Mouse (Mus musculus) cerebellum, adult 9-10 months (tissue): ENCODE results near the gene Cpsf3.
A peak's percentile ranks its signal among the peaks of the same experiment; 100 is the strongest.

Source experiments
- DNase-seq: peaks from one replicate; pipeline ENCODE4 v3.0.0; 2022

Gene Cpsf3

DNA sequence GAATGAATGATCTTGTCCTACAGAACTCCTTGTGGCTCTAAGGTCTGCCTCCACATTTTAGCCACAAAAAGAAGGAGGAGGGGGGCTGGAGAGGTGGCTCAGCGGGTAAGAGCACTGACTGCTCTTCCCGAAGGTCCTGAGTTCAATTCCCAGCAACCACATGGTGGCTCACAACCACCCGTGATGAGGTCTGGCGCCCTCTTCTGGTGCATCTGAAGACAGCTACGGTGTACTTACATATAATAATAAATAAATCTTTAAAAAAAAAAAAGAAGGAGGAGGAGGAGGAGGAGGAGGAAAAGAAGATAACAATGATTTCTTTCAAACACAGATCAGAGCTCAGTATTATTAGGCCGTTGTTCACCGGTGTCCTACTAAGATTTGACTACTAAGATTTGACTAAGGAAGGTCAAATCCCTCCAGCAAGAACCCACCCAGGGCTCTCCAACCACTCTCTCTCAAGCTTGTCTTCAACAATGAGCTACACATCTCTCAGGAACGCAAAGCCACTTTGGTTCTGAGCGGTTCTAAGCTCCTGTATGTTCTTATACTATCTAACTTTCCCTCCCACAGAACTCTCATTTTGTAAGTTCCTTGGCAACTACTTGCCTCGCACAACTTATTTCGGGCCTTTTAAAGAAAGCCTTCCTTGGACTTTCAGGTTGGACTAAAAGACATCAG lies at the start of gene Cpsf3:
TSS of gene Cpsf3 (plus strand) at position 631 of the 681 bp plus-strand sequence.
- peak; percentile 44 for DNase-seq

DNA sequence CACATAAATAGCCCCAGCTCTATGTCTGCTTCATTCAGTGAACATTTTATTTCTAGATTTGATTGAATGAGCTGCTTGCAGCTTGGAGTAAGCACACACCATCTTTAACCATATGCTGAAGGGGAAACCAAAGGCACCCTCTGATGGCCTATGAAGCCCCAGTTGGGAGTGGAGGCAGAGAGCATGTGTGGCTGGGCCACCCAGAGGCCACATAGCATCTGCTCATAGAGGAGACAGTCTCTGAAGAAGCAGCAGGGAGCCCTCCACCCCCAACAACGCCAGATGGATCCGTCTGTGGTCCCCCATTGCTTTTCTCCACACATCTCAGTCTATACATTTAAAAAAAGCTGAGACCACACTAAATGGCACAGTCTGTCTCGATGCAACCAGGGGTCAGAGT lies 43.2 kb upstream of the Cpsf3 start:
- DNase-seq, result no peak

- DNase-seq, result no peak
These were observed 40.7 kb upstream of the Cpsf3 start for GRCm38 (mm10) chr12:21244375-21244960.

GRCm38 (mm10) chr12:21247711-21248392 lies 37.3 kb upstream of the Cpsf3 start:
- DNase-seq, result no peak

DNA sequence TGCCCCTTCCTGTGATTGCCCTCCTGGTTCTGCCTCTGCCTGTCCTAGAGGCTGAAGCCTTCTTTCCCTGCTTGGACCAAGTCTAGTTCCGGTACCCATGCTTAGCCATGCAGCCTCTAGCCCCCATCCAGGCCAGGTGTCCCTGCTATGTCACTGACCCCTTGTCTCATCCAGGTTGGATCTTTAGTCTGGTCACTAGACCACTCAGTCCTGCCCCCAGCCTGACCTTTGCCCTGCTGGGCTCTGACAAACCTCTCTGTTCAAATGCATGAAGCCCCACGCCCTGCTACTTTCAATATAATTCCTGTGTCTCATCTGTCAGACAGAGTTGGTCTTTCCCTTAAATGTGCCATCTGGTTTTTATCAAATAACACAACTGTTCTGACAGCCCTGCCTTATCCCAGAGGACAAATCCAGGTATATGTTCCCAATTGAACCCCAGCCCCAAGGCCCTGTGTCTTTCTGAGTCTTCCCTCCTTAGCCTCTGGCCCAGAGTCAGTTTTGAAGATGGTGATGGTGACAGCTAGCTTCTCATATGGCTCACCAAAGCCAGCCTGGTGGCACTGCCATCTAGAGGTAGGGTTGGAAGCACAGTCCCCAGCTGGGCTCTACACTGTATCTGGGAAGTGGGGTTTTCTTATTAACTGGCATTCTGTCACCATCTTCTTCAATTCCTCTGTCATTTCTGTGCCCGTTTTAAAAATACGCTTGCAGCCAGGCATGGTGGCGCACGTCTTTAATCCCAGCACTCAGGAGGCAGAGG lies 24.5 kb upstream of the Cpsf3 start:
- DNase-seq, result no peak

DNA sequence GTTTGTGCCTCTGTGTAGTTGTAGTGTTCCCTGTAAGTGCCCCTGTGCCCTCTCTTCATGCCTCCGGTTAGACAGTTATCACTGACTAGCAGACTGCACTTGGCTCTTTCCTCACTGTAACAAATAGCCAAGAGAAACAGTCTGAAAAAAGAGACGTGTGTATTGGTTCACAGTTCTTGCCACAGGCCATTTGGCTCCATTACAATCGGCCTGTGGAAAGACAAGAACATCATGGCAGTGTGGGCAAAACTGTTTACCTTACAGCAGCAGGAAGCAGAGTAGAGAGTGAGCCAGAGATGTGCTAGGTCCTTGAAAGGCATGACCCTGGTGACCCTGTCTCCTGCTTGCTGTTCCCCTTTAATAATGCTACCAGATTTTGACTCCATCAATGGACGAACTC lies 23.7 kb upstream of the Cpsf3 start:
- no peak for DNase-seq

- no peak for DNase-seq
These were observed 21.9 kb upstream of the Cpsf3 start for GRCm38 (mm10) chr12:21263256-21263655.

GRCm38 (mm10) chr12:21264241-21264640 lies 20.9 kb upstream of the Cpsf3 start:
- no peak for DNase-seq

DNA sequence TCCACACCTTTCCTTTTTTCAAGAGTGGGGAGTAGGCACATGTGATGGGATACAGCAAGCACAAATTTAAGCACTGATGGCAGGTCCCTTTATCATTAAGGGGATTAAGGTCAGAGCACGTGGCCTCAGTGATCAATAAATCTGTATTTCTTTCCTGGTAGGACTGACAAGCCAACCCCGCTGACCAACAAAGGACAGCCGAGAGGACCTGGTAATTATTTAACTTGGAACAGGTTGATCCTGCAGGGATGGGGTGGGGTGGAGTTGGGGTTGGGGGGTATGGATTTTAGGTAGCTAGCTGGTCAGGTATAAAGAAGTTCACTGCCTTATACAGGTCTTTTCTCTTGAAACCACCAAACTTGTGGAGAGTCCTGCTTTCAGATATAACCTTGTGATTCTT lies 20.2 kb upstream of the Cpsf3 start:
- DNase-seq, result no peak

- DNase-seq, result peak; percentile 18
These were observed 19.7 kb upstream of the Cpsf3 start for GRCm38 (mm10) chr12:21265501-21265900.

GRCm38 (mm10) chr12:21265946-21266783 lies 19.0 kb upstream of the Cpsf3 start:
- peak; percentile 75 for DNase-seq

DNA sequence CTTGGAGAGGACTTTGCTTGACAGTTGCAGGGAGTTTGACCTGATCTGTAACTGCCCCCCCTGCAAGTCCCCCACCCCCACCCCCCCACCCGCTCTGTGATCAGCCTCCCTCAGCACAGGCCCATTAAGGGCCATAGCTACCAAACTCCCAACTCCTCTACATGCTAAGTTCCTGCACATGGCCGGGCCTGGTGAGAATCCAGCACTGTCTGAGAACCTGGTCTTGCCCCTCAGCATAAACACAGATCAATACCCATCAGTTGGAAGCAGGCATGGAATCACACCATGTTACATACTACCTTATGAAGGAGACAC lies 18.4 kb upstream of the Cpsf3 start:
- no peak for DNase-seq

DNA sequence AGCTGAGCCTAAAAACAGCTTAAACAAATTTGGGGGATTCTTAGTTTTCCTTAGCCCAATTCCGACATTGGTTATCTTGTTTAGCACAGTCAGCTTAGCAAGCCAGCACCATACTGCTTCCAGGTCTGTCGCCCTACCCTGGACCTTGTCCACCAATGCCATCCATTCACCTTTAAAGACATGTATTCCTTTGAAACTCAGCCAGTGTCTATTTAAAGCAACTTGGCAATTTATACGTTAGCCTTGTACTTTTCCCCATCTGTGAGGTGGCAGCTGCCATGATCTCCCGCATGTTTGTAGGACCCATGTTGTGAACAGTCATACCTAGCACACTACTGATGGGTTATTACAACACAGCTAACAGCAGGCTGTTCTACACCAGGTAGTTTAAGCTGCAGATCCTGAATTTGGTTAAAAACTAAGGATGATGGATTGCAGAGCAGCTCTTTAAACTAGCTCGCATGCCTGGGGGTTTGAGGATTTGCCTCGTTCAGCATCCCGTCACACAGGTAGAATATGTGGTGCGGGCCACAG lies 17.0 kb upstream of the Cpsf3 start:
- peak; percentile 85 for DNase-seq

DNA sequence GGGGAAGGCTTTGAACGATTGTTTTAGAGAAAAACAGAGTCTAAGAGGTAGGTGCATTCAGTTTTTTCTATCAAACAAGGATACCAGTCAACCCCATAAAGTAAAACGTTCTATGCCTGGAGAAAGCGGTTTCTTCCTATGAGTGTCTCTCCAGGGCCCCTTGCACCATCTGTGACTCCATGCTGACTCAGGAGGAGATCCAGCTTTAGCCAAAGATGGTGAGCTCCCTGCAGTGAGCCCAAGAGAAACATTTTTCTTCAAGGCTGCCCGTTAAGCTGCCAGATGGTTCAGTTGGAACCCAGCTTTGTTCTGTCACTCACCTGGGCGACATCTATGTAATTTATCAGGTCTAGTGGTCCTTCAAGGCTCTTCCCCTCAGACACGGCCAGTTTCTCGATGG lies 10.7 kb upstream of the Cpsf3 start:
- DNase-seq, result peak; percentile 86

DNA sequence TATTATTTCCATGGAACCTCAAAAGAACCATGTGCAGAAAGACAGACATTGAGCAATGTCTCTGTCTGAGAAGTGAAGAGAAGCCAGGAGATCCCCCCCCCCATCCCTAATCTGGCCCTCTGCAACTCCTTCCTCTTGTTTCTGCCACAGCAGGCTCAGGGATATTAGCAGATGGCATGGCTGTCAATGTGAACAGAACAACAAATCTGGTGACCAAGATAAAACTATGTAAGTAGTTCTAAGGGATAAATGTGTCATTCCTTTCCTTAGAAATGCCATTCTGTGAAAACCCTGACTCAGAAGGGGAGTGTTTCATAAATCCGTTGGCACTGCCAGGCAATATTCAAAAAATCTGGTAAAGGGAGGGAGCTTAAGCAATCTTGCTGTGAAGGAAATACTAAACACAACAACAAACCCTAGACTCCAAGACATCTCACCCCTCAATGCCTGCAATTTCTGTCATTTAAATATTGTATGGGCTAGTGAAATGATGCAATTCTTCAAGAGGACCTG lies 7.8 kb upstream of the Cpsf3 start:
- peak; percentile 46 for DNase-seq

- no peak for DNase-seq
These were observed 484 bp downstream of the Cpsf3 start for GRCm38 (mm10) chr12:21285508-21286242.

DNA sequence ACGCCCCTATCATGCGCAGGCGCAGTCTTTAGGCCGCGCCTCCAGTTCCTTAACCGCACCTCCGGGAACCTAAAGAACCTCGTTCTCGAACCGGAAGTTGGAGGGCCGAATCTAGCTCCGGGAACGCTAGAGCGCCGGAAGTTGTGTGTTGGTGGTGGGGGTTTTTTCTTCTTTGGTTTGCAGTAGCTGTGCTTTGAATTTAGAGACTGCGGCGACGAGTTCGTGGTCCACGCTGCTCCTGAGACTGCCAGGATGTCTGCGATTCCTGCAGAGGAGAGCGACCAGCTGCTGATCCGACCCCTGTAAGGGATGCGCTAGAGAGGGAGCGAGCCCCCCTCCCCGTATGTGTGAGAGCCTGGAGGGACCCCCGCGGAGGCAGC lies 1.0 kb downstream of the Cpsf3 start, which contains the start of gene Itgb1bp1:
TSS of gene Itgb1bp1 (minus strand) at position 42 of the 380 bp plus-strand sequence.
- DNase-seq, result peak; percentile 99

DNA sequence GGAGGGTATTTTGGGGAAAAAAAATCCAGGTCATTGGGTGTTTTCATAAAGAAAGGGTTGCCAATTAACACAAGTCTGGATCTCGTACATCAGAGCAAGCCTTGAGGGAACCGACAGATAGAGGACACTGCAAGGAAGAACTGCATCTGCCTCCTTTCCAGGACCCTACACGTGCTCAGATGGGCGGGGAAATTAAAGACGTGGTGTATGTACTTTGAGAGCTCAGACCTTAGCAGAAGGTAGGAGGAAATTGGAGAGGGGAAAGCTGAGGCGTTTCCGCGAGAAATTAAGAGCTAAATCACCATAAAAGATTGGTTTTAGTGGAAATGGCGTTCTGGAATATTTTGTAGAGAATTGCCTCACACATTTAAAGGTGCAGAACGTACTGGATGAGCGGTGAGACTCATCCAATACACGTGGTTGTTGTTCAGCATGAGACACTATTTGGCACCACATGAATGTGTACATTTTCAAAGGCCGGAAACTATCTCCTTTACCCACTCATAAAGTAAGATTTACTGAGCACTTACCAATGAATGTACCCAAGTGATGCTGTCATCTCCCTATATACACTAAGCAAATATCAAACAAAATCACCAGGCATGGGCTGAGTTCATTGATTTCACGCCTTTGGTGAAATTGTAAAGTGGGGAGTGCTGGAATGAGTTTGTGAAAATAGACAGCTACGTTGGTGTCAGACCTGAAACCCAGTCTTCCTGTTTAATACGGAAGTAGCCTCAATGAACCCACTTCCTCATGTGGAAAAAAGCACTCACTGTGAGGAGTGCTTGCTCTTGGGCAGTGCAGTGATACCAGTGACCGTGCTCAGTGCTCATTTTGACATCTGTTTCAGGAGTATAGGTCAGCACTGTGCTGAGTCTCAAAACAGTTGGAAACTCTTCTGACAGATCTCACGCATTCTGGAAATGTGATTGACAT lies 1.8 kb downstream of the Cpsf3 start:
- no peak for DNase-seq

DNA sequence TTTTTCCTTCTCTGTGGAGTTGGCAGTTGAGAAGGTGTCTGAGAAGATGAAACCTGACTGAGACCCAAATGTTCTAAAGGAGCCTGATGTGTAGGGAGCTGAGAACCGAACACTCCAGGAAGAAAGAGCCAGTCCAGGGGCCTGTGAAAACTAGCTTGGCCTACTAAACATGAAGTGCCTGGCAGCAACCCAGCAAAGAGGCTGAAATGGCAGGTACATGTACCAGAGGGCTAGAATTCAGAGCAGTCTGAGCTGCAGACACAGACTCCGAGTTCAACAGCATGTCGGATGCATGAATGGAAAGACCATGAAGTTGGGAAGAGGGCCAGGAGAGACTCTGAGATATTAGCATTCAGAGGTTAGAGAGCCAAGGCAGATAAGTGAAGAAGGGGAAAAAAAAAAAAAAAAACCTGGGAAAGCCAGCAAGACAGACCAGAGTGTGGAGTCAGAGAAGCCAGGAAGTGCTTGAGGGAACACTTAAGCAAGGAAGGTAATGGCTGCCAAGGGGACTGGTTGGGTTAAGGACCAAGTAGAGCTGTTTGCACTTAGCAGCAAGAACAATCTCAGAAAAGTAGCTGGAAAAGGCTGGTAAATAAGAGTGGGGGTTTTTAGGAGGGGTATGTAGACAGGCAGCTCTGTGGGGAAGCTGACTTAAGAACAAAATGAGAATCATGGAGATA lies 3.7 kb downstream of the Cpsf3 start:
- peak; percentile 18 for DNase-seq

- no peak for DNase-seq
These were observed 4.5 kb downstream of the Cpsf3 start for GRCm38 (mm10) chr12:21289651-21290050.
